Mouse (Mus musculus): ENCODE data around the gene Bnipl. TPM values are rescaled to one million over a fixed set of nuclear protein-coding genes. Genes with fewer than 3 reads are reported as not detected.
"Not testable (repeated sequence)": the region's sequence is repeated elsewhere in the genome, so short reads cannot be mapped to it uniquely, and the experiment has no call there.

Bnipl gene
- total RNA-seq, 1 experiment from 2014 or later: not detected

GRCm38 (mm10) chr3:95227214-95227613 is 23.8 kb downstream of the Bnipl start:
- ATAC-seq (replicated peaks; ENCODE audit: insufficient number of reproducible peaks, low FRiP score, low TSS enrichment, poor library complexity, severe bottlenecking): no peak

GRCm38 (mm10) chr3:95224295-95224694 is 26.7 kb downstream of the Bnipl start:
- no peak for ATAC-seq (replicated peaks; ENCODE audit: insufficient number of reproducible peaks, low FRiP score, low TSS enrichment, poor library complexity, severe bottlenecking)

GRCm38 (mm10) chr3:95223041-95223440 is 28.0 kb downstream of the Bnipl start:
- no peak for ATAC-seq (replicated peaks; ENCODE audit: insufficient number of reproducible peaks, low FRiP score, low TSS enrichment, poor library complexity, severe bottlenecking)

GRCm38 (mm10) chr3:95218466-95219137 is 32.4 kb downstream of the Bnipl start:
- no peak for ATAC-seq (replicated peaks; ENCODE audit: insufficient number of reproducible peaks, low FRiP score, low TSS enrichment, poor library complexity, severe bottlenecking)

- ATAC-seq (replicated peaks; ENCODE audit: insufficient number of reproducible peaks, low FRiP score, low TSS enrichment, poor library complexity, severe bottlenecking): peak; percentile 92
Observed at GRCm38 (mm10) chr3:95217255-95218134, 33.5 kb downstream of the Bnipl start, which contains the start of gene Gabpb2. Gabpb2 (minus strand) TSS chr3:95217916.

- no peak for ATAC-seq (replicated peaks; ENCODE audit: insufficient number of reproducible peaks, low FRiP score, low TSS enrichment, poor library complexity, severe bottlenecking)
Observed at GRCm38 (mm10) chr3:95216655-95217254, 34.2 kb downstream of the Bnipl start.

- no peak for ATAC-seq (replicated peaks; ENCODE audit: insufficient number of reproducible peaks, low FRiP score, low TSS enrichment, poor library complexity, severe bottlenecking)
Observed at GRCm38 (mm10) chr3:95213609-95213975, 37.4 kb downstream of the Bnipl start.

GRCm38 (mm10) chr3:95212889-95213608 is 37.9 kb downstream of the Bnipl start:
- not testable (repeated sequence) for ATAC-seq (replicated peaks; ENCODE audit: insufficient number of reproducible peaks, low FRiP score, low TSS enrichment, poor library complexity, severe bottlenecking)

GRCm38 (mm10) chr3:95210585-95210984 is 40.4 kb downstream of the Bnipl start:
- no peak for ATAC-seq (replicated peaks; ENCODE audit: insufficient number of reproducible peaks, low FRiP score, low TSS enrichment, poor library complexity, severe bottlenecking)

GRCm38 (mm10) chr3:95208286-95208685 is 42.7 kb downstream of the Bnipl start:
- ATAC-seq (replicated peaks; ENCODE audit: insufficient number of reproducible peaks, low FRiP score, low TSS enrichment, poor library complexity, severe bottlenecking): no peak

GRCm38 (mm10) chr3:95203880-95204279 is 47.1 kb downstream of the Bnipl start:
- no peak for ATAC-seq (replicated peaks; ENCODE audit: insufficient number of reproducible peaks, low FRiP score, low TSS enrichment, poor library complexity, severe bottlenecking)

GRCm38 (mm10) chr3:95200562-95200961 is 50.4 kb downstream of the Bnipl start:
- ATAC-seq (replicated peaks; ENCODE audit: insufficient number of reproducible peaks, low FRiP score, low TSS enrichment, poor library complexity, severe bottlenecking): no peak

GRCm38 (mm10) chr3:95200132-95200531 is 50.9 kb downstream of the Bnipl start:
- no peak for ATAC-seq (replicated peaks; ENCODE audit: insufficient number of reproducible peaks, low FRiP score, low TSS enrichment, poor library complexity, severe bottlenecking)

- no peak for ATAC-seq (replicated peaks; ENCODE audit: insufficient number of reproducible peaks, low FRiP score, low TSS enrichment, poor library complexity, severe bottlenecking)
Observed at GRCm38 (mm10) chr3:95199101-95199500, 51.9 kb downstream of the Bnipl start.

GRCm38 (mm10) chr3:95195772-95196171 is 55.2 kb downstream of the Bnipl start:
- ATAC-seq (replicated peaks; ENCODE audit: insufficient number of reproducible peaks, low FRiP score, low TSS enrichment, poor library complexity, severe bottlenecking): no peak

GRCm38 (mm10) chr3:95194721-95195135 is 56.3 kb downstream of the Bnipl start:
- no peak for ATAC-seq (replicated peaks; ENCODE audit: insufficient number of reproducible peaks, low FRiP score, low TSS enrichment, poor library complexity, severe bottlenecking)
